Mouse (Mus musculus): Measurements from ENCODE around the gene Gli2. TPM values are rescaled to one million over a fixed set of nuclear protein-coding genes. Genes with fewer than 3 reads are reported as not detected.

Gli2 gene
- polyA plus RNA-seq, 1 experiment: 3.6 TPM

GRCm38 (mm10) chr1:119051192-119051937 lies 2.1 kb downstream of the Gli2 start:
- no peak for DNase-seq (ENCODE audit: low read depth)

- DNase-seq (ENCODE audit: low read depth): no peak
These were observed 3.4 kb downstream of the Gli2 start for GRCm38 (mm10) chr1:119049812-119050615.

DNA sequence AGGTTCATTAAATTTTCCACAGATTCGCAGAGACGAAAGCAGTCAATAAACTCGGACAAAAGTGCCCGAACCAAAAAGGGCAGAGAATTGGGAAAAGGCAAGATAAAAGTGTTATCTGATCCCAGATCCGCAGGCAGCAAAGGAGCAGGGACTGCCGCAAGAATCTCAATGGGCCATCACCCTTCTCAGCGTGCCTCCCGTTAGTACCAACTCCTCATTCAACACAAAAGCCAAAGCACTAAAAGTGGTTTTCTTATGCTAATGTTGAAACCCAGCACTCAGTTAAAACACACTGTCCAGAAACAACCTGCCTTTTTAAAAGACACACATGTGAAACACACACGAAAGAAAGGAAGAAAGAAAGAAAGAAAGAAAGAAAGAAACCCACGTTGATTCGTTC lies 4.4 kb downstream of the Gli2 start:
- DNase-seq (ENCODE audit: low read depth): no peak

DNA sequence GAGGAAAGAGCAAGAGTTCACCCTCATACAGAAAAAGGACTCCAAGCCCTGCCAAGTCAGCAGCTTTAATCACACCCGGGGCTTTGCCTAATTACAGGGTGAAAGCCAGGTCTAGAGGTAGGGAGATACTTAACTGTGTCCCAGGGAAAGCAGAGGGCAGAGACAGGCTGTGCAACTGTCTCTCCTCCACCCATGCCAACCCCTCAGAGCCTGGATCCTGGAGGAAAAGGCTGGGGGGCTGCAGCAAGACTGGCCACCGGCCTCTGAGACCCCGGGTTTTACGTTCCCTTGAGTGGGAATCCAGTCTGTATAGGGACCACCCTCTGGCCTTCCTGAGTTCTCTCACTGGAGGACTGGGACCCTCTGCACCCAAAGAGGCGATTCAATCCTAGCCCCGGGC lies 4.9 kb downstream of the Gli2 start:
- no peak for DNase-seq (ENCODE audit: low read depth)

DNA sequence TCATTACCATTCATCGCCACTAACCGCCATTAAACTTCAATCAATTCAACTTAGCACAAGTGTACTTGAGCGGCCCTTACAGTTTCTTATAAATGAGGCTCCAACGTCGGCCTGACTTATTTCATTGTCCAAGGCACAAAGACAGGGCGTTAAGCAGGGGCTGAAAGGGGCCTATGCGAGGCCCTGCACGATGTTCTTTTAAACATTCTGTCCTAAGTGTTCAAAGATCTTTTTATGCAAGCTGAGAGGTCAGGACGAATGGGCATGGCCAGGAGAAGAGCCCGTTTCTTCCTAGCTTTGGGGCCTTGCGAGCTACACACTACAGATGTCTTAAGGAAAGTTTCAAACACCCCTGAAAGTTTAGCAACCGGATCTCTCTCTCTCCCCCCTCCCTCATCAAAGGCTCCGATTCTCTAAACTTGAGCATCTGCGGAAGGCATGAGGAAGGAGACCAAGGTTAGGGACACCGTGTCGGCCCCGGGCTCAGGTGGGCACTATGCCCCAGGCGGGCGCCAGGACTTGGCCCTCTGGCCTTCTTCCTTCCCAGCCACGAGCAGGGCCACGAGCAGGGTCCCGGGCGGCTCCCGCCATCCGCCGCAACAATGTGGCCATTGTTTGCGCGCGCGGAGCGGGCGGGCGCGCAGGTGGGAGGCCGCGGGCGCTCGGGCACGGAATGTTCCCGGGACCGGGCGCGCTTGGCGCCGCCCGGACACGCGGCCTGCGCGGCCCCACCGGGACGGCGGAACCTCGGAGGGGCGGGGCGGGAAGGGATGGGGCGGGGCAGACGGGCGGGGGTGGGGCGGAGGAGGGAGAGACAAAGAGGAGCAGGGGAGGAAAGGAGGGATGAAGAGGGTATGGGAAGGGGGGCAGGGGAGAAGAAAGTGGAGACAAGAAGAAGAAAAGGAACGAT lies 5.7 kb downstream of the Gli2 start:
- no peak for DNase-seq (ENCODE audit: low read depth)

DNA sequence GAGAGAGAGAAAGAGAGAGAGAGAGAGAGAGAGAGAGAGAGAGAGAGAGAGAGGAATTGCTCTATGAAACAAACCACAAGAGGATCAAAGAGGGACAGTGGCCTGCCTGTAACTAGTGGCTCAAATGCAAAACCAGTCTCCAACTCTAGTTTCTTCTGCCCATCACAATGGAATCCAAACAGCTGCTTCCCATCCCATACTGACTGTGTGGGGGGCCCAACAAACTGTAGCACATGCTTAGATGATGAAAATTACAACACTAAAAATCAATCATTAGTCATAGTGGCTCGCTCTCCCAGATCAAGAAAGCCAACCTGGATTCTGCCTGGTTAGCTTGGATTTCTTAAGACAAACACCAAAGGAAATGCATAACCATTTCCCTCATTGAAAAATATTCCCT lies 15.0 kb downstream of the Gli2 start:
- DNase-seq (ENCODE audit: low read depth): no peak

DNA sequence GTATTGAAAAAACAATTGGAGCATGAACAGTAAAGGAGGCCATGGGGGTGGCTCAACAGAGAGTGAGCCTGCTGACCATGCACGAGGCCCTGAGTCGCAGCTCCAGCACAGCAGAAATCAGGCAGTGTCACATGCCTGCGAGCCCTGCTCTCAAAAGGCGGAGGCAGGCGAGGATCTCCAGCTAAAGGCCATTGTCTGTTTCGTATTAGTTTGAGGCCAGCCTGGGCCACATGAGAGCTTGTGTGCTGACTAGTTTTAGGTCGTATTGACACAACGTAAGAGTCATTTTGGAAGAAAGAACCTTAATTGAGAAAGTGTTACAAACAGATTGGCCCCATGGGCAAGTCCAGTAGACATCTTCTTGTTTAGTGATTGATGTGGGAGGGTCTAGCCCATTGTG lies 17.5 kb downstream of the Gli2 start:
- DNase-seq (ENCODE audit: low read depth): no peak

GRCm38 (mm10) chr1:119035301-119035700 lies 18.1 kb downstream of the Gli2 start:
- DNase-seq (ENCODE audit: low read depth): no peak

GRCm38 (mm10) chr1:119034163-119034705 lies 19.2 kb downstream of the Gli2 start:
- DNase-seq (ENCODE audit: low read depth): no peak

DNA sequence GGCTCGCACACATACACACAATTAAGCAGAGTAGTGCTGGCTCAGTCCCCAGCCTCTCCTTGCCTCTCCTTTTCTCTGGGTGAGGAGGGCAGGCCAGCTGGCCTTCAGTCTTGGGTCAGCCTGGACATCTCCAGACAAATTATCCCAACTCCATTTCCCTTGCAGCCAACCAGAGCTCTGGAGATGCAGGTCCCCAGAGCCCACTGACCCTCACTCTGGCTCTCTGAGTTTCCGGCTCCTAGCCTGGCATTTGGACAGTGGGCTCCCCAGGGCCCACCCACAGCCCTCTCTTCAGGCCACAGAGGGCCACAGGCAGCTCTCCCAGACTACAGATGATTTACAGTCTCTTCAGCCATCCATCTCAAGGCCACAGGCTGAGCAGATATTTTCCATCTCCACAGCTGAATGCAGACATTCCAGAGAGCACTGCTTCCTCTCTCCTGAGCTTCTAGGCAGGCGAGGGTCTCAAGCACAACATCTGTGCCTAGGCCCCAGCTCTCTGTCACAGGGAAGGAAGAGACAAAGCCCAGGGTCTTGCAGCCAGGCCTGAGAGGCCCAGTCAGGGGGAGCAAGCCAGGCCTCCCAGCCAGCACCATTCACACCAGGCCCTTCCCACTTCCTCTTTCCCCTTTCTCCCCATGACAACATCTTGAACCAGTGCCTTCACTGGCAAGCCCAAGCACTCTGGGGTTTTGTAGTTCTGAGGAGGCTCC lies 19.8 kb downstream of the Gli2 start:
- no peak for DNase-seq (ENCODE audit: low read depth)

- DNase-seq (ENCODE audit: low read depth): no peak
These were observed 22.2 kb downstream of the Gli2 start for GRCm38 (mm10) chr1:119031185-119031584.

DNA sequence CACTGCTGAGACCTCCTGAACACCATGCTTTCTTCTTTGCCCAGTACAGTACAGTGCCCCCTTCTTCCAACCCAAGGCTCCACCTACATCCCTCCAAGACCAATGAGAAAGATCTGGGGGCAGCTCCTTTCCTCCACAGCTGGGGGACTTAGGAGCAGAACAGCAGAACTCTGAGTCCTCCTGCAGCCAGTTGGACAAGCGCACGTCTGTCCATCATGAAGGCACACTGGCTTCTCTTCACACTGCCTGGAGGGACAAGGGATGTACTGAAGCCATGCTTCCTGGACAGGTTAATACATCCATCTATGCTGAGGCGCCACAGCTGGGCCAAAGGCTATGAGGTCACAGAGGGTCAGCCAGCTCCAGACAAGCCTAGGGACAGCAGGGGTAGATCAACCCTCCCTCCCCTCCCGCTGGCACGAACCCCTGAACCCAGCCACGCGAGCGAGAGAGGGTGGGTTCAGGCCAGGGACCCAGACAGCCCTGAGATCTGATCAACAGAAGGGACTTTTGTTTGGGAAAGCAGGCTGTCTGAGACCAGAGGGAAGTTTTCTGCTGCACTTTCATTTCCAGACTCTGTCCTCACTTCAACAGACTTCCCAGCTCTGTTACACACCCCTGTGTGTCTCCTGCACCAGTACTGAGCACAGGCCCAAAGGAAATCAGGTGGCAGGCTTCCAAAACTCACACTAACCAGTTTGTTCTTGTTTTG lies 27.6 kb downstream of the Gli2 start:
- no peak for DNase-seq (ENCODE audit: low read depth)

- no peak for DNase-seq (ENCODE audit: low read depth)
These were observed 31.1 kb downstream of the Gli2 start for GRCm38 (mm10) chr1:119022311-119022710.

GRCm38 (mm10) chr1:119020092-119020491 lies 33.3 kb downstream of the Gli2 start:
- DNase-seq (ENCODE audit: low read depth): no peak

DNA sequence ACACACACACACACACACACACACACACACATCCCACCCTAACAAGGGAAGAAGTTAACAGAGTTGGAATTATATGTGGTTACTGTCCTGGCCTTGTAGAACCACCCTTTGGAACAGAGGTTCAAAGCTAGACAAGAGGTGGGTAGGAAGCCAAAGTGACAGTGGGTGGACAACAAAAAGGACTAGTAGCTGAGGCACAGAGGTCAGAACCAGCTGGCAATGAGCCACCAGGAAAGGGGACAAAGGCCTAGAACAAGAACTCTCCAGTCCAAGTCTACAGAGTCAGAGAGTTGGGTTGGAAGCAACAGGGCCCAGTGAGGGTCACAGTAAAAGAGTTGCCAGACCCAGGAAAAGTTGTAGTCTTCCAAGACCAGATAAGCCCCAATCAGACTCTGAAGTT lies 34.4 kb downstream of the Gli2 start:
- no peak for DNase-seq (ENCODE audit: low read depth)

- no peak for DNase-seq (ENCODE audit: low read depth)
These were observed 36.6 kb downstream of the Gli2 start for GRCm38 (mm10) chr1:119016866-119017265.

- no peak for DNase-seq (ENCODE audit: low read depth)
These were observed 38.3 kb downstream of the Gli2 start for GRCm38 (mm10) chr1:119015108-119015507.

DNA sequence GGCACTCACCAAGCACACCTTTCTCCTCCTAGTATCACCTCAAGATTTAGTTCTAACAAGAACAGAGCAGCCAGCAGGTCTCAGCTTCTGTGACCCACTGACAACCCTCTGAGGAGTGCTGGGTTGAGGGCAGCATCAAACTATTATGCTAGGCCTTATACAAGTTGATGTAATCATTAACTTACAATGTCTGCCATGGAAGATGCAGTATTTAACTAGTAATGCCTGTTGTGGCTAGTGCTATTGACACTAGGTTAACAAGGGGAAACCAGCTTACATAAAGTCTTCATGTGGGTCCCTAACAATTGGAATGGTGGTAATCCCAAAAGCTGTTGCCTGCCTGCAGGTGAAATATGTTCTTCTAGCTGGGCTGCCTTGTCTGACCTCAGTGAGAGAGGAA lies 44.5 kb downstream of the Gli2 start:
- no peak for DNase-seq (ENCODE audit: low read depth)

- DNase-seq (ENCODE audit: low read depth): no peak
These were observed 49.5 kb downstream of the Gli2 start for GRCm38 (mm10) chr1:119003852-119004398.

- no peak for DNase-seq (ENCODE audit: low read depth)
These were observed 51.9 kb downstream of the Gli2 start for GRCm38 (mm10) chr1:119001454-119002034.
